Mouse (Mus musculus) ES-CJ7 (cell line): ENCODE measurements around the gene Iba57.

ENCODE experiments used
- DNase-seq: peaks from one replicate; pipeline ENCODE4 v3.0.0; 2011; ENCODE audit warnings: low read depth, low spot score

Iba57 gene

GRCm38 (mm10) chr11:59134373-59134997 is 29.1 kb downstream of the Iba57 start:
- DNase-seq, result no peak

DNA sequence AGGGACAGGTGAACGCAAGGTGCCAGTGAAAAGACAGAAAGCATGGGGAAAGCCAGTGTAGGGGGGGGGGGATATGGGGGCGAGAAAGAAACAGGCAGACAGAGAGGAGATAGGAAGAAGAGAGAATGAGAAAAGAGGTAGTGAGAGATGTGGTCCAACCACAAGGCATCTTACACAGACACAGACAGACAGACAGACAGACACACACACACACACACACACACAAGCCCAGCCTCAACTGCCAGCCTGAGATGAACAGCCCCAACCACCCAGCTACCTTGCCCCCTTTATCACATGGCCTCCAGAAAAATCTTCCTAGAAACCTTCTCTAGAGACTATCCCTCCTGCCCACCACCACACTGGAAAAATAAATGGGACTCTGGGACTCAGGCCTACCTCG is 31.5 kb downstream of the Iba57 start:
- DNase-seq, result no peak

DNA sequence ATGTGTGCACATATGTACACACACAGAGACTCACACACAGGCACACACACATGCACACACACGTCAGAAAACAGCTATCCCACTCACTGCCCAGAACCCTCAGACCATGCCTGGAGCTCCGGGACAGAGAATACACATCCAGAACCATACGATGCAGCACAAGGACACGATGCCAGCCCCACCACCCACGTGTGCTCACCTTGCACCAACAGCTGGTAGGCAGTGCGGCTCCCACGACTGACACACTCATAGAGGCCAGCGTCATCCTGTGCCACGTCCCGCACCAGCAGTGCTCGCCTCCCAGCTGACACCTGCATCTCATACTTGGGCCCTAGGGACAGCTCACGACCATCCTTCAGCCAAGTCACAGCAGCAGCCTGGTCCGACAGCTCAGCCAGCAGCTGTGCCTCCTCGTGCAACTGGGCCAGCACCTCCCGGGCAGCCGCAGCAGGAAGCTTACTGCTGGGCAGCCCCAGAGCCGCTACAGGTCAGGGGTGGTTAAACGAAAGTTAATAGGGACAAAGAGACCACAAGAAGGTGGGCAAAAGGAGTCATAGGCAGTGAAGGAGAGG is 32.1 kb downstream of the Iba57 start:
- DNase-seq, result no peak

- DNase-seq, result no peak
These were observed 32.8 kb downstream of the Iba57 start for GRCm38 (mm10) chr11:59130782-59131181.

DNA sequence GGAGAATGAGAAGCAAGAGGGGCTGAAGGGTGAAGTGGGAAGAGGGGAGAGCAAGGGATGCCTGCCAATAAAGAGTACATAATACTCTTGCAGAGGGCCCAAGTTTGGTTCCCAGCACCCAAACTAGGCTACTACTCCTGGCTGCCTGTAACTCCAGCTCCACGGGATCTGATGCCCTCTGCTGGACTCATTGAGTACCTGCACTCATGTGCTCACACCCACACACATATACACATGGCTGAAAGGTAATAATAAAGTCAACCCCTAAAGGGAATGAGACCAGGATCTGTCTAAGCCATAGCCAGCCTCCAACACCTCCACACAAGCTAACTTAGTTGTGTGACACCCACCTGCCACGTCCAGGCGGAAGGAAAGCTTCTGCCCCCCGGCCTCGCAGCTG is 57.6 kb downstream of the Iba57 start:
- DNase-seq, result peak; percentile 29
